Mouse (Mus musculus): ENCODE data around the gene Kmt2b. TPM values are rescaled to one million over a fixed set of nuclear protein-coding genes. Genes with fewer than 3 reads are reported as not detected.

Gene Kmt2b
- polyA plus RNA-seq, 1 experiment from 2014 or later = 13.2 TPM

DNA sequence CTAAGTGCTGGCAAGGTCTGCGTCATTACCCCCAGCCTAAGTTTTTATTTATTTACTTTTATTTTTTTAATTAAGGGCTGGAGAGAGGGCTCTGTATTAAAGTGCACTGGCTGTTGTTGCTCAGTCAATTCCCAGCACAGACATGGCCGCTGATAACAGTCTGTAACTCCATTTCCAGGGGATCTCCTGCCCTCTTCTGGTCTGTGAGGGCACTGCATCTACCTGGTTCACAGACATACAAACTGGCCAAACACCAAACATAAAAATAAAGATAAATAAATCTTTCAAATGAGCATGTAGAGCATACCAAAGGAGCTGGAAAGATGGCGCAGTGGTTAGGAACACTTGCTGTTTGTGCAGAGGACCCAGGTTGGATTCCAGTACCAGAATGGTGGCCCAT is 30.7 kb upstream of the Kmt2b start:
- H3K9ac ChIP-seq (replicated peaks; ENCODE audit: low read depth, low read length) = no peak overlapping the region
- no peak overlapping the region for H3K4me2 ChIP-seq (replicated peaks; ENCODE audit: low read depth, low read length)
- WGBS = 90% methylated on average over 3 of the region's 3 CpGs
- H3K27ac ChIP-seq (ENCODE audit: low read length) = no peak overlapping the region
- no peak overlapping the region for H3K4me3 ChIP-seq (ENCODE audit: low read depth, low read length)
- no peaks in the 10 kb centered on the region for H3K27me3 ChIP-seq (ENCODE audit: control insufficient read depth, insufficient read depth, low read length)
- H3K36me3 ChIP-seq (ENCODE audit: control insufficient read depth, insufficient read depth, low read length) = peaks cover 54% of the 10 kb centered on the region
- ATAC-seq (ENCODE audit: insufficient number of reproducible peaks, insufficient read depth, low FRiP score, low read depth) = no peak
- no peaks in the 10 kb centered on the region for H3K4me1 ChIP-seq (ENCODE audit: control insufficient read depth, insufficient read depth, low read length)
- H3K9me3 ChIP-seq (ENCODE audit: control insufficient read depth, low read depth, low read length) = no peaks in the 10 kb centered on the region

DNA sequence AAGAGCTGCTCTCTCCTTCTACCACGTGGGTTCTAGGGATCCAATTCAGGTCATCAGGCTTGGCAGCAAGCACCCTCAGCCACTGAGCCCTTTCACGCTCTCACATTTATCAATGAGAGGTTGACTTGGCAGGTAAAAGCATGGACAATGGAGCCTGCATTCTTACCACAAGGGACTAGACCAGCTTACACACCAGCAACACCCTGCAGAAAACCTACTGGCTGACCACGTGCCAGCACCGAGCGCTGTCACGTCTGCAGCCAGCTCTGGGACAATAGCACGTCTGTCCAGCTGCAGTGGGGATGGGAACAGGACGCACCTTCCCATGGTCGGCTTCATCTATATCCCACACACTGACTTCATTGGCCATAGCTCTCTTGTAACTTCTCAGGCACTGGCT is 30.1 kb upstream of the Kmt2b start:
- H3K4me1 ChIP-seq (ENCODE audit: control insufficient read depth, insufficient read depth, low read length) = no peaks in the 10 kb centered on the region
- no peak for ATAC-seq (ENCODE audit: insufficient number of reproducible peaks, insufficient read depth, low FRiP score, low read depth)
- no peak overlapping the region for H3K4me3 ChIP-seq (ENCODE audit: low read depth, low read length)
- H3K4me2 ChIP-seq (replicated peaks; ENCODE audit: low read depth, low read length) = no peak overlapping the region
- H3K36me3 ChIP-seq (ENCODE audit: control insufficient read depth, insufficient read depth, low read length) = peaks cover 50% of the 10 kb centered on the region
- no peak overlapping the region for H3K9ac ChIP-seq (replicated peaks; ENCODE audit: low read depth, low read length)
- H3K27ac ChIP-seq (ENCODE audit: low read length) = no peak overlapping the region
- no peaks in the 10 kb centered on the region for H3K9me3 ChIP-seq (ENCODE audit: control insufficient read depth, low read depth, low read length)
- 93% methylated on average over 9 of the region's 9 CpGs for WGBS
- H3K27me3 ChIP-seq (ENCODE audit: control insufficient read depth, insufficient read depth, low read length) = no peaks in the 10 kb centered on the region

DNA sequence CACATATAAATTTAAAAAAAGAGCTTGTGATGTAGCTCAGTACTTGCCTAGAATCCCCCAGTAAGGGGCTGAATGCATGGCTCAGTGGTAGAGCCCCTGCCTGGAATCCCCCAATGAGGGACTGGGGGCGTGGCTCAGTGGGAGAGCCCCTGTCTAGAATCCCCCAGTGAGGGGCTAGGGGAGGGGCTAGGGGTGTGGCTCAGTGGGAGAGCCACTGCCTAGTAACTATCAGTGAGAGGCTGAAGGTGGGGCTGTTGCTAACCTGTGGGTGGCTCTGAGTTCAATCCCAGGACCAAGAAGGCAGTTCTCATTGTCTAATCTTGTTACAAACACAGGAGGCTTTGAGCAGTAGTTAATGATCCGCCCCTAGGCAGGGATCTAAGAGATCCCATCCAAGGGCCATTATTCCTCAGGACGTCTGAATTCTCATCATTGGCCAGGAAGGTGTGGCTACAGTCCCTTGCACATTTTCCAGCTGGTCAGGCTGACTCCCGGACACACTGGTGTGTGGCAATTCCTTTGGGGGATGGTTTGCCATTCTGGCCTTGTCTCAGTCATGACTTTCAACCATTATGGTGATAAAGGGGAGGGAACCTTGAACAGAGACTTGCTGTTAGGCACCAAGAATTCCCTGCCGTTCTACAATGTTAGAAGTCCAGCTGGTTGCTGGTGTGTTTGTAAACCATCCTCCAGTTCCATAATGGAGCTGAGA is 26.7 kb upstream of the Kmt2b start:
- Histone ChIP-seq H3K27ac (ENCODE audit: low read length) (no peak overlapping the region), H3K27me3 (ENCODE audit: control insufficient read depth, insufficient read depth, low read length) (no peaks in the 10 kb centered on the region), H3K4me1 (ENCODE audit: control insufficient read depth, insufficient read depth, low read length) (no peaks in the 10 kb centered on the region), H3K9ac (replicated peaks; ENCODE audit: low read depth, low read length) (no peak overlapping the region), H3K4me2 (replicated peaks; ENCODE audit: low read depth, low read length) (no peak overlapping the region), H3K4me3 (ENCODE audit: low read depth, low read length) (no peak overlapping the region), H3K9me3 (ENCODE audit: control insufficient read depth, low read depth, low read length) (no peaks in the 10 kb centered on the region), H3K36me3 (ENCODE audit: control insufficient read depth, insufficient read depth, low read length) (peaks cover 31% of the 10 kb centered on the region)
- 55% methylated on average over 5 of the region's 5 CpGs for WGBS
- 0 out of 2 replicates have a peak, but pooled peaks have one; percentile 48 for ATAC-seq (ENCODE audit: insufficient number of reproducible peaks, insufficient read depth, low FRiP score, low read depth)

DNA sequence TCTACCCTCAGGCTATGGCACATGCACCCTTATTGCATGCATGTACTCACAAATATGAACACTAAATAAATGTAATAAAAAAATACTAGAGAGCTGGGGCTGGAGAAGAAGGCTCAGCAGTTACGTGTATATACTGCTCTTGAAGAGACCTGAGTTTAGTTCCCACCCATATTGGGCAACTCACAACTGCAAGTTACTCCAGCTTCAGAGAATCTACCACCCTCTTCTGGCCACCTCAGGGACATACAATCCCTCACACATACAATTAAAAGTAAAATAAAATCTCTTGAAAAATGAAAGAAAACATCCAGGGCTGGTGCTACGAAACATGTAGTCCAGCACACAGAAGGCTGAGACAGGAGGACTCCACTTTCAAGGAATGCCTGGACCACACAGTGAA is 25.9 kb upstream of the Kmt2b start:
- Histone ChIP-seq H3K4me1 (ENCODE audit: control insufficient read depth, insufficient read depth, low read length) (no peaks in the 10 kb centered on the region), H3K9me3 (ENCODE audit: control insufficient read depth, low read depth, low read length) (no peaks in the 10 kb centered on the region), H3K9ac (replicated peaks; ENCODE audit: low read depth, low read length) (no peak overlapping the region), H3K27me3 (ENCODE audit: control insufficient read depth, insufficient read depth, low read length) (no peaks in the 10 kb centered on the region), H3K36me3 (ENCODE audit: control insufficient read depth, insufficient read depth, low read length) (peaks cover 29% of the 10 kb centered on the region), H3K4me2 (replicated peaks; ENCODE audit: low read depth, low read length) (no peak overlapping the region), H3K4me3 (ENCODE audit: low read depth, low read length) (no peak overlapping the region), H3K27ac (ENCODE audit: low read length) (no peak overlapping the region)
- ATAC-seq (ENCODE audit: insufficient number of reproducible peaks, insufficient read depth, low FRiP score, low read depth) = no peak
- 79% methylated on average over 2 of the region's 2 CpGs for WGBS

DNA sequence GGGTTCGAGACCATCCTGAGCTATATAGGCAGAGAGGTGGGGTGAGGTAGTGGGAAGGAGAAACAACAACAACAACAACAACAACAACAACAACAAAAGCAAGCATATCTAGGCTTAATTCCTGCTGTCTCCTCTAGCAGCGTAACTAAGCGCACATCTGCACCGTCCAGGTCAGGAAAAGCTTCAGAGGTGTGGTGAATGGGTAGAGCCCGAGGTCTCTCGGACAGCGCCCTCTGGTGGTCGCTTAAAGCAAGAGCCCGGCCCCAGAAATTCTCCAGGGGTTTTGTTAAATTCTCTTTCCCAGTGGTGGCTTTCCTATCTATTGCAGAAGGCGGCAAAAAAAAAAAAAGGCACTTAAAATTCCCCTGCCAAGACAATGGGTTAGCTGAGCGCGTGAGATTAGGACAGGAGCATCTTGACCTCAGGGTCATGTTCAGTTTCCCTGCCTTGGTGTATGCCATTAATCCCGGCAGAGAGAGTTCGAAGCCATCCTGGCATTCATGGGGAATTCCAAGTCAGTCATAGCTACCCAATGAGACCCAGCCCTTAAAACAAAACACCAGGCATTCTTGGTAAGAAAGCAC is 25.1 kb upstream of the Kmt2b start:
- Histone ChIP-seq H3K27me3 (ENCODE audit: control insufficient read depth, insufficient read depth, low read length) (no peaks in the 10 kb centered on the region), H3K9ac (replicated peaks; ENCODE audit: low read depth, low read length) (no peak overlapping the region), H3K9me3 (ENCODE audit: control insufficient read depth, low read depth, low read length) (no peaks in the 10 kb centered on the region), H3K36me3 (ENCODE audit: control insufficient read depth, insufficient read depth, low read length) (peaks cover 22% of the 10 kb centered on the region), H3K4me2 (replicated peaks; ENCODE audit: low read depth, low read length) (no peak overlapping the region), H3K4me1 (ENCODE audit: control insufficient read depth, insufficient read depth, low read length) (no peaks in the 10 kb centered on the region), H3K27ac (ENCODE audit: low read length) (no peak overlapping the region), H3K4me3 (ENCODE audit: low read depth, low read length) (no peak overlapping the region)
- WGBS = 23% methylated on average over 14 of the region's 14 CpGs
- ATAC-seq (ENCODE audit: insufficient number of reproducible peaks, insufficient read depth, low FRiP score, low read depth) = 0 out of 2 replicates have a peak, but pooled peaks have one; percentile 61

DNA sequence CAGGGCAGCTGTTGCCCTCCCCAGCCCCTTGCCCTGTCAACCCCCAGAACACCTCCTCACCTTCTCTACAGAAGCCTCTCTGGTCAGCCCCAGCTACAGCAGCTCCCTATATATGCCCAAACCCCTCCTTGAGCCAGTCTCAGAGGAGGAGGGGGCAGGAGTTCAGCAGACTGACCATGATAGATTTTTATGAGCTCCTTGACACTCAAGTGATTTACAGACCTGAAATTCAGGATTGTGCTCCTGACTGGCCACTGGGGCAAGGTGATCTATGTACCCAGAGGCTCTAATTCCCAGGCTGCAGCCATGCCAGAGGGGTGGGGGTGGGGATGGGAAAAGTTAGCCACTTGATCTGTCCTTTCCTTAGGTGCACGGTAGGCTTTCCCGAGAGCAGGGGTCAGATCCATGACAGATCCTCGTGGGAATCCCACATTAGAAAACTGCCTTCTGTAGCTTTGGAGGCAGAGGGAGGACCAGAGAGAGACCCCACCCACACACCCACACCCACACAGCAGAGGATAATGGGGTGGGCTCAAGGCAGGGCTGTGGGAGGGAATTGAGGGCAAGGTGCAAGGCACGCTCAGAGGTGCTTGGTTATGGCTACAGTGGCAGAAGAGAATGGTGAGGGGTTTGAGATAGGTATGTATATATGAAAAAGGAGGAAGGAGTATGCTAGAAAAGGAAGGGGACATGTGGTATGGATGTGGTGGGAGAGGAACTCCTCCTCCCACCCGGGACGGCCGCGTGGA is 24.3 kb upstream of the Kmt2b start, which contains the start of gene Upk1a:
Gene Upk1a (minus strand): TSS at position 194 of the 749 bp plus-strand sequence.
- no peaks in the 10 kb centered on the region for H3K27me3 ChIP-seq (ENCODE audit: control insufficient read depth, insufficient read depth, low read length)
- 0 out of 2 replicates have a peak, but pooled peaks have one; percentile 29 for ATAC-seq (ENCODE audit: insufficient number of reproducible peaks, insufficient read depth, low FRiP score, low read depth)
- H3K9me3 ChIP-seq (ENCODE audit: control insufficient read depth, low read depth, low read length) = no peaks in the 10 kb centered on the region
- no peak within 1 kb of the TSS for H3K4me3 ChIP-seq (ENCODE audit: low read depth, low read length)
- H3K27ac ChIP-seq (ENCODE audit: low read length) = no peak within 1 kb of the TSS
- H3K9ac ChIP-seq (replicated peaks; ENCODE audit: low read depth, low read length) = no peak within 1 kb of the TSS
- no peak within 1 kb of the TSS for H3K4me2 ChIP-seq (replicated peaks; ENCODE audit: low read depth, low read length)
- 41% methylated on average over 8 of the region's 8 CpGs for WGBS
- no peaks in the 10 kb centered on the region for H3K4me1 ChIP-seq (ENCODE audit: control insufficient read depth, insufficient read depth, low read length)
- peaks cover 18% of the 10 kb centered on the region for H3K36me3 ChIP-seq (ENCODE audit: control insufficient read depth, insufficient read depth, low read length)

DNA sequence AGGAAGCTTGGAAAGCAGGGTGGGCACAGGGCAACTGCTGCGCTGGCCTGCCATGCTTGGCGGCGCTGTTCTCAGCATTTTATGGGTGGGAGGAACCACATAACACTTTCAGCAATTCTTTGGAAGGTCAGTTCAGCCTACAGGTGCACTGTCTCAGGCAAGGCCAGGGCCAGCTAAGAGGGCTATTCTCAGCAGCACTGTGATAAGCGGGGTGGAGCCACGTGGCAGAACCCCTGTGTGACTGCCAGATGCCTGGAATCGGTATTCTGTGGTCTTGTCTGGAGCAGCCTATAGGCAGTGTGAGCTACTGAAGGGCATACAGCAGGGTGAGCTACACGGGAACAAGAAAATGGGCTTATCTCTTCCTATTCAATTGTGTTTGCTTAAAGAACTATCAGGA is 21.5 kb upstream of the Kmt2b start:
- WGBS = 49% methylated on average over 7 of the region's 7 CpGs

DNA sequence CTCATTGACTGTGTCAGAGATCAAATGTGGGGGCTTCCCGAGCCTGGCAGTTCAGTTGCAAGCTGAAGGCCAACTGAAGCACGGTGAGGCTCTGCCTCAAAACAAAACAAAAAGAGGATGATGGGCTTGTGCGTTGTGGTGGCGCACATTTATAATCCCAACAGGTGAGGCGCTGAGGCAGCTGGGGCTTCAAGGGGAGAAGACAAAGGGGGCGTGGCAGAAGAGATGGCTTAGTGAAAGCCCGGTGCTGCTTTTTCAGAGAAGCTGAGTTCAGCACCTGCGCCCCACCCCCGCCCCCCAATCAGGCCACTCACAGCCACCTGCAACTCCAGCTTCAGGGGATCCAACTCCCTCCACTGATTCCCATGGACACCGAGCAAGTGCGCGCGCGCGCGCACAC is 19.9 kb upstream of the Kmt2b start:
- no peak for ATAC-seq (ENCODE audit: insufficient number of reproducible peaks, insufficient read depth, low FRiP score, low read depth)
- H3K36me3 ChIP-seq (ENCODE audit: control insufficient read depth, insufficient read depth, low read length) = no peaks in the 10 kb centered on the region
- H3K4me2 ChIP-seq (replicated peaks; ENCODE audit: low read depth, low read length) = no peak overlapping the region
- no peaks in the 10 kb centered on the region for H3K4me1 ChIP-seq (ENCODE audit: control insufficient read depth, insufficient read depth, low read length)
- H3K9ac ChIP-seq (replicated peaks; ENCODE audit: low read depth, low read length) = no peak overlapping the region
- no peaks in the 10 kb centered on the region for H3K9me3 ChIP-seq (ENCODE audit: control insufficient read depth, low read depth, low read length)
- H3K4me3 ChIP-seq (ENCODE audit: low read depth, low read length) = no peak overlapping the region
- 45% methylated on average over 16 of the region's 16 CpGs for WGBS
- H3K27me3 ChIP-seq (ENCODE audit: control insufficient read depth, insufficient read depth, low read length) = no peaks in the 10 kb centered on the region
- no peak overlapping the region for H3K27ac ChIP-seq (ENCODE audit: low read length)

More for the DNA sequence above, 21.5 kb upstream of the Kmt2b start:
- H3K9ac ChIP-seq (replicated peaks; ENCODE audit: low read depth, low read length) = no peak overlapping the region
- no peaks in the 10 kb centered on the region for H3K27me3 ChIP-seq (ENCODE audit: control insufficient read depth, insufficient read depth, low read length)
- H3K27ac ChIP-seq (ENCODE audit: low read length) = no peak overlapping the region
- ATAC-seq (ENCODE audit: insufficient number of reproducible peaks, insufficient read depth, low FRiP score, low read depth) = peak; percentile 46; the same call in 1 of the 2 replicates
- no peaks in the 10 kb centered on the region for H3K36me3 ChIP-seq (ENCODE audit: control insufficient read depth, insufficient read depth, low read length)
- no peaks in the 10 kb centered on the region for H3K4me1 ChIP-seq (ENCODE audit: control insufficient read depth, insufficient read depth, low read length)
- H3K4me3 ChIP-seq (ENCODE audit: low read depth, low read length) = no peak overlapping the region
- H3K4me2 ChIP-seq (replicated peaks; ENCODE audit: low read depth, low read length) = no peak overlapping the region
- H3K9me3 ChIP-seq (ENCODE audit: control insufficient read depth, low read depth, low read length) = no peaks in the 10 kb centered on the region
